Comparison of ENCODE assay signal across 10 mouse cellular contexts in the genomic region with DNA sequence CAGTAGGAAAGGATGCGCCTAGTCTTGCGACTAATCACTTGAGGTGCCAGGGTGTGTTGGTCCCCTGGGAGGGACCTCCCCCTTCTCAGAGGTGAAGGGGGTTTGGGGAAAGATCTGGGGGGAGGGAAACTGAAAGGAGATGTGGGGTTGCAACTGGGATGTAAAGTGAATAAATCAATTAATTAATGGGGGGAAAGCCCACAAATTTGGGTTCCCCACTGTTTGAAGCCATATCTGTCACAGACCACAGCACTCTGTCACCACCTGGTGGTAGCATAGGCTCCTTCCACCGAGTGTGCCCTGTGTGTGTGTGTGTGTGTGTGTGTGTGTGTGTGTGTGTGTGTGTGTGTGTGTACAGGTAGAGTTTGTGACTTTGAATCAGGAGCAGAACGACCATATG.
DNase-seq lines count a peak whose midpoint lies in the region; ATAC-seq and TF ChIP-seq lines count a peak whose summit lies in the region.
"Had no signal": no experiment of that assay in that cellular context is flagged by ENCODE, and none has a peak within 500 bp of the region (broad histone marks: within the 10 kb centered on the region; RNA-seq: fewer than 3 reads in every experiment).

No protein-coding gene starts in this region.

- H3K4me2 ChIP-seq in hindbrain, postnatal 0 days (ENCODE audit: low read depth, low read length): no peak overlapping the region
- H3K4me2 ChIP-seq: liver, embryonic 13.5 days had no signal

- no peaks in the 10 kb centered on the region for H3K36me3 ChIP-seq in hindbrain, postnatal 0 days (ENCODE audit: insufficient read depth, low read length)
- H3K36me3 ChIP-seq: liver, embryonic 13.5 days had no signal

- peak; percentile 57 for DNase-seq in cerebellum, adult 11 months
- DNase-seq in left cerebral cortex, postnatal 4 days: peak; percentile 62
- DNase-seq in left cerebral cortex, postnatal 36 days (ENCODE audit: low spot score in 2 of 2): no peak
- DNase-seq in hindbrain, postnatal 0 days (ENCODE audit: low spot score): peak; percentile 70
- DNase-seq in retina, embryonic 14.5 days (ENCODE audit: low spot score): peak; percentile 63
- DNase-seq: liver, embryonic 13.5 days had no signal

- no peak for TF ChIP-seq POLR2A in bone marrow macrophage, adult 2 months (IDR thresholded peaks at IDR 0.05; ENCODE audit: borderline replicate concordance, low read depth, low read length)

- no peak overlapping the region for H3K9ac ChIP-seq in hindbrain, postnatal 0 days (replicated peaks; ENCODE audit: low read length)
- H3K9ac ChIP-seq: liver, embryonic 13.5 days had no signal

- peaks cover 25% of the 10 kb centered on the region for H3K4me1 ChIP-seq in bone marrow macrophage, adult 2 months (ENCODE audit: control insufficient read depth, insufficient read depth, low read length)
- H3K4me1 ChIP-seq in hindbrain, postnatal 0 days (ENCODE audit: insufficient read depth, low read length): no peaks in the 10 kb centered on the region

- H3K4me3 ChIP-seq in bone marrow macrophage, adult 2 months (ENCODE audit: insufficient read depth, low read length): no peak overlapping the region
- H3K4me3 ChIP-seq in hindbrain, postnatal 0 days (ENCODE audit: low read length): no peak overlapping the region
- H3K4me3 ChIP-seq: erythroblast, embryonic 14.5 days; liver, embryonic 13.5 days had no signal

- no peak overlapping the region for H3K27ac ChIP-seq in bone marrow macrophage, adult 2 months (ENCODE audit: insufficient read depth, low read depth, low read length)
- no peak overlapping the region for H3K27ac ChIP-seq in hindbrain, postnatal 0 days
- H3K27ac ChIP-seq: liver, embryonic 13.5 days had no signal

- ATAC-seq in cerebellum, adult (ENCODE audit: insufficient number of reproducible peaks, low FRiP score, low TSS enrichment): no peak
- no peak for ATAC-seq in hindbrain, postnatal 0 days
- no peak for ATAC-seq in erythroblast, adult 5-6 weeks (replicated peaks; ENCODE audit: low FRiP score, poor library complexity, severe bottlenecking)

- no peaks in the 10 kb centered on the region for H3K27me3 ChIP-seq in hindbrain, postnatal 0 days (ENCODE audit: insufficient read depth, low read length)
- H3K27me3 ChIP-seq: liver, embryonic 13.5 days had no signal

- 51% methylated on average over 4 of the region's 4 CpGs for WGBS in hindbrain, postnatal 0 days

- peak; percentile 46 for TF ChIP-seq CTCF in bone marrow macrophage, adult 2 months (IDR thresholded peaks at IDR 0.05; ENCODE audit: low read depth, low read length)
- peak; percentile 90 for TF ChIP-seq CTCF in hindbrain, postnatal 0 days (IDR thresholded peaks at IDR 0.05; ENCODE audit: low read depth)

- intact Hi-C loops in left cerebral cortex, postnatal 4 days (cut with DNase I): loop anchor here (10.0 kb wide), 3 partner anchors 109 to 479 kb away; a partner anchor contains a TSS
- intact Hi-C loops in left cerebral cortex, postnatal 36 days (cut with DNase I): loop anchor here (10.0 kb wide), 2 partner anchors 229 to 669 kb away; no protein-coding TSS in a partner anchor

- H3K9me3 ChIP-seq in hindbrain, postnatal 0 days (ENCODE audit: low read length): no peaks in the 10 kb centered on the region
- H3K9me3 ChIP-seq: liver, embryonic 13.5 days had no signal

Comparison
In these comparisons a context has a peak if more than half of its experiments do, and no peak if none do; other contexts are left out.
1. DNase-seq: peak in cerebellum, adult 11 months (single experiment), left cerebral cortex, postnatal 4 days (single experiment), hindbrain, postnatal 0 days (single experiment) and retina, embryonic 14.5 days (single experiment); none in left cerebral cortex, postnatal 36 days (0 of 2).